Mouse (Mus musculus): ENCODE results near the gene Dand5.

DNA sequence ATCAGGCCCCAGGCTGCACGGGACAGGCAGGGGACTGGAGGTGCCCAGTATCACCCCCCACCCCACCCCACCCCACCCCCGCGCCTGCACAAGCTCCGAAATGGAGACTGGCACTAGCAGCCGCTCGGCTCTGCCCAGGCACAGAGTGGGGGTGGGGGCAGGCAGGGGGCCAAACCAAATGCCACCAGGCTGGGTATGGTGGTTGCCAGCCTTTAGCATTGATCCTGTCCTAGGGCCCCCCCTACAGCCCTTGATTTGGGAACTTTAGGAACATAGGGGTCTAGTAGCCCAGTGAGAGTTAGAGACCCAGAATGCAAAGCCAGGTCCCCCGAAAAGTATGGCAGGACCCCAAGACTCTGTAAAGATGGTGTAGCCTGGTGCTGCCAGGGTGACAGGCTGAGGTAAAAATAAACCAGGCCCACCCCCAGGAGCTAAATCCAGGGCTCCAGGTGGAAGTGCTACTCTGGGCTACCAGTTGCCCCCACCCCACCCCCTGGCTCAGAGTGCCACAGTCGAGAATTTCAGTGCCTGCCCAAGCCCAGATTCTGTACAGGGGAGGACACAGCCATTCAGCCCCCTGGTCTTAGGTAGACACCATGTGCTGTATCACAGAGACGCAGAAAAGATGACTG lies 32.7 kb downstream of the Dand5 start:
- no peak for TF ChIP-seq EP300 (IDR thresholded peaks at IDR 0.05; ENCODE audit: low read depth)
- no peak for TF ChIP-seq CTCF (IDR thresholded peaks at IDR 0.05; ENCODE audit: low read depth)
